Mouse (Mus musculus) G1E-ER4 (cell line): ENCODE data around the gene Hoxd3. TPM values are rescaled to one million over a fixed set of nuclear protein-coding genes. Genes with fewer than 3 reads are reported as not detected.

Experiments used
- GATA1 ChIP-seq: IDR thresholded peaks from one replicate; pipeline ENCODE4 v1.8.0; 2012; ENCODE audit warnings: low read length, inconsistent platforms
- polyA plus RNA-seq: library from polyadenylated mRNA; stranded (reverse); fragments of >175 nt; gene quantifications from 2 replicates; pipeline ENCODE4 v1.2.3, GENCODE M21; 2012

The Hoxd3 gene
- polyA plus RNA-seq, 1 experiment, result not detected

GRCm38 (mm10) chr2:74686988-74687697 is 24.6 kb upstream of the Hoxd3 start:
- TF ChIP-seq GATA1, result no peak

- no peak for TF ChIP-seq GATA1
These were observed 23.8 kb upstream of the Hoxd3 start for GRCm38 (mm10) chr2:74687698-74688555.

DNA sequence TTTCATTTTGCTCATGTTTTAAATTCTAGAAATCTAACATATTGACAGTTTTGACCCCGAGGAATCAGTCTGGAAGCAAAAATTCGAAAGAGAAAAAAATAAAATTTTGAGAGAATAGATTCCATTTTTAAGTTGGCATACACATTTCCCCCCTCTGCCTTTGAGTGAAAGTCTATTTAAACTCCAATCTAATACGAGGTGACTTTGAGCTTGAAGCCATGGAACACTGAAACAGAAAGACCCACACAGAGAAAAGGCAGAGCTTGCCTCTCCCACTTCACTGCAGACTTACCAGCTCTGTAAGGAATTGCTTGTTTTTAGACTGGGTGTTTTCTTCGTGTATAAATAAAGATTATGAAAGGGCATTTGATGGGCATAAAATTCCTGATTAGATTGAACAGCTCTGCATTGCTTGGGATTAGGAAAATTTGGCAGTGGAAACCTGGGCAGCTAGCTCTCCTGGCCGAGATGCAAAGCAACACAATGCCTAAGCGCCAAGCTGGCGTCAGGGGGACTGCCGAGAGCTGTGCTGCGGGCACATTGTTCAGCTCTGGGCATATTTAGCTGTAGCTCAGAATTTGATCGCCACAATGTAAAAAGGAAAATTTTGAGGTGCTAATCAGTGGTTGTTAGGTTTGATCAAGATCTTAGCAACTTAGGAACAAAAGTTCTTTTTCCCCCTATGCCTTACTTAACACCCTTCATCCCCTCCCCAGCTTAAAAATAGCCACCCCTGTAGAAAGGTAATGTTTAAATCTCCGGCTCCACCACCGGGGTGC is 22.7 kb upstream of the Hoxd3 start:
- no peak for TF ChIP-seq GATA1

- TF ChIP-seq GATA1, result no peak
These were observed 22.0 kb upstream of the Hoxd3 start for GRCm38 (mm10) chr2:74689574-74690337.

- TF ChIP-seq GATA1, result no peak
These were observed 21.4 kb upstream of the Hoxd3 start for GRCm38 (mm10) chr2:74690338-74690716.

DNA sequence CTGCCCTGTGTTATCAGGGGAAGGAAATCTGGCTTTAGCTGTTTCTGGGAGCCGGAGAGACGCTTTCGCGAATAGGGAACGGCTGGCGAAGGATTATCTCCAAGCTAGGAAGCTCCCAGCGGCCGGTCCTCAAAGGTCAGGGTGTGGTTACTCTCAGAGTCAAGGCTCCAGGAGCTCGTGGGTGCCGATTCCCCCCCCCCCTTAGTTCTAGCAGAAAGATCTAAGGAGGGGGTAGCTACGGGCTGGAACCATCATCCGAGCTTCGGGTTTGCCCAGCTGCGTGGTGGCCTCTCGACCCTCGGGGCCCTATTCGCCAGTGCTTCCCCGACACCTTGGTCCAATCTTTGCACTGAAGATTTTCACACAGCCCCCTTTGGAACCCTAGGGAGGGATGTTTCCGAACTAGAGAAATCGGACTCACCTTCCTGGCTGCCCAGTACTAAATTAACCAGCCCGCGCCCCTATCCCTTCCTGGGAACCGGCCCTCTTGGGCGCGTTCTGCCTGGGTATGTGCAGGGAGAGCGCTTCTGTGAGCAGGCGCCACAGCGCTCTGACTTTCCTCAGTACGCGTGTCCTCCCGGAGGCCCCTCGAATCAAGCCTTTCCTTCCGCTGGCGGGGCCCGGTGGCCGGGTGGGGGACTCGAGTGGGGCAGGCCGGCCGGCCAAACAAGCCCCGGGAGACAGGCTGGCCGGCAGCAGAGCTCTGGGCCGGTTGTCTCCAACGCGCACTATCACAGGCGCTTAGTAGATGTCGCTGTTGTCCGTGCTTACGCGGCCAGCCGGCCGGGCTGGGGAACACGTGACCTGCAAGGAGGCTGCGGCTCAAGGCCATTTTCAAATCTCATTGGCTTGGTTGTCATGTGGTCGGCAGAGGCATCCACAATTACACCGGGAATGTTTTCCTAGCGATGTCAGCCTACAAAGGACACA is 20.4 kb upstream of the Hoxd3 start, which contains the start of gene Hoxd10:
Gene Hoxd10 (plus strand): TSS at position 903 of the 930 bp plus-strand sequence.
- TF ChIP-seq GATA1, result no peak

GRCm38 (mm10) chr2:74691995-74692807 is 19.5 kb upstream of the Hoxd3 start:
- TF ChIP-seq GATA1, result no peak

GRCm38 (mm10) chr2:74692808-74693431 is 18.8 kb upstream of the Hoxd3 start:
- TF ChIP-seq GATA1, result no peak

DNA sequence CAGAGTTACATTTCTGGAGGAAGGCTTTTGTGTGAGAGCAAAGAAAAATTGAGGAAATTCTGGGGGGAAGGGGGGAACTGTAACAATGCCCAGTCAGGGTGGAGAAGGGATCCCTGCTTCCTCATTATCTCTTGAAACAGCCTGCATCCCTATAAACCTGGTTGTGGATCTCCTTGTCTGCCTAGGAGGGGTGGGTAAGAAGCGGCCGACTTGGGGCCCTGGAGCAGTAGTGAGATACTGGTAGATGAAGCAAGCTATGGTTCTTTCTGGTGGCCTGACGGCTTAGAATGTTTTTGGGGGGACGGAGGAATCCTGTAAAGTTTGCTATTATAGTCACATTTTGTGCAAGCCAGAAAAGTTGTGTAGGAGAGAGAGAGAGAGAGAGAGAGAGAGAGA is 18.3 kb upstream of the Hoxd3 start:
- no peak for TF ChIP-seq GATA1

DNA sequence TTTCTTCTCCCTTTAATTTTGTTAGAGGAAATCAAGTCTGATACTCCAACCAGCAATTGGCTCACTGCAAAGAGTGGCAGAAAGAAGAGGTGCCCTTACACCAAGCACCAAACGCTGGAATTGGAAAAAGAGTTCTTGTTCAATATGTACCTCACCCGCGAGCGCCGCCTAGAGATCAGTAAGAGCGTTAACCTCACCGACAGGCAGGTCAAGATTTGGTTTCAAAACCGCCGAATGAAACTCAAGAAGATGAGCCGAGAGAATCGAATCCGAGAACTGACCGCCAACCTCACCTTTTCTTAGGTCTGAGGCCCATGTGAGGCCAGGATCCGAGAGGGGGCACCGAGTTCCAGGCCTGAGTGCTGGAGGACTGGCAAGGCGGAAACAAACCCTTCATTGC is 17.7 kb upstream of the Hoxd3 start:
- TF ChIP-seq GATA1, result no peak

- no peak for TF ChIP-seq GATA1
These were observed 16.3 kb upstream of the Hoxd3 start for GRCm38 (mm10) chr2:74695383-74695782.

- no peak for TF ChIP-seq GATA1
These were observed 15.8 kb upstream of the Hoxd3 start for GRCm38 (mm10) chr2:74695813-74696430.
